10 mouse cellular contexts compared by ENCODE assay signal in genomic region chr3:56079015-56079612, GRCm38 (mm10).
DNase-seq lines count a peak whose midpoint lies in the region; ATAC-seq lines count a peak whose summit lies in the region.
"Had no signal": no experiment of that assay in that cellular context is flagged by ENCODE, and none has a peak within 500 bp of the region (broad histone marks: within the 10 kb centered on the region; RNA-seq: fewer than 3 reads in every experiment).

No protein-coding gene starts in this region.

- 89% methylated on average over 1 of the region's 1 CpGs for WGBS in forebrain, embryonic 13.5 days
- 86% methylated on average over 1 of the region's 1 CpGs for WGBS in forebrain, embryonic 10.5 days

- ATAC-seq in forebrain, embryonic 13.5 days: peak; percentile 68

- H3K4me3 ChIP-seq in forebrain, embryonic 13.5 days: no peak overlapping the region
- no peak overlapping the region for H3K4me3 ChIP-seq in forebrain, embryonic 10.5 days
- H3K4me3 ChIP-seq: liver, embryonic 15.5 days had no signal

- DNase-seq in forebrain, embryonic 10.5 days (ENCODE audit: extremely low spot score, low spot score): no peak
- peak; percentile 44 for DNase-seq in layer of hippocampus, adult 9-10 months (ENCODE audit: low spot score)
- no peak for DNase-seq in layer of hippocampus, postnatal 10 days (ENCODE audit: low spot score in 2 of 2)
- DNase-seq in NIH3T3 (ENCODE audit: low read depth): peak; percentile 56
- DNase-seq in fibroblast of lung, adult 2 months (ENCODE audit: low read depth): peak; percentile 9
- DNase-seq in thymus, postnatal 25 days: no peak
- DNase-seq in frontal cortex, postnatal 25 days (ENCODE audit: low spot score in 2 of 2): no peak
- DNase-seq: gastrocnemius, postnatal 25 days had no signal

- H3K9ac ChIP-seq in forebrain, embryonic 13.5 days: no peak overlapping the region
- H3K9ac ChIP-seq: liver, embryonic 15.5 days had no signal

- 0 out of 2 replicates have a peak, but pooled peaks cover 14% of the 10 kb centered on the region for H3K36me3 ChIP-seq in forebrain, embryonic 13.5 days (ENCODE audit: poor library complexity, severe bottlenecking)
- peaks cover 3% of the 10 kb centered on the region; the same call in 1 of the 2 replicates for H3K36me3 ChIP-seq in forebrain, embryonic 10.5 days (replicated peaks)
- H3K36me3 ChIP-seq: liver, embryonic 15.5 days had no signal

- no peaks in the 10 kb centered on the region for H3K9me3 ChIP-seq in forebrain, embryonic 13.5 days (replicated peaks)
- H3K9me3 ChIP-seq in forebrain, embryonic 10.5 days: no peaks in the 10 kb centered on the region
- H3K9me3 ChIP-seq: liver, embryonic 15.5 days had no signal

- H3K4me1 ChIP-seq in forebrain, embryonic 13.5 days: no peaks in the 10 kb centered on the region
- H3K4me1 ChIP-seq in forebrain, embryonic 10.5 days: no peaks in the 10 kb centered on the region
- H3K4me1 ChIP-seq: liver, embryonic 15.5 days had no signal

- no peak overlapping the region for H3K27ac ChIP-seq in forebrain, embryonic 13.5 days
- no peak overlapping the region for H3K27ac ChIP-seq in forebrain, embryonic 10.5 days
- H3K27ac ChIP-seq: liver, embryonic 15.5 days had no signal

- no peak overlapping the region for H3K4me2 ChIP-seq in forebrain, embryonic 13.5 days
- H3K4me2 ChIP-seq: liver, embryonic 15.5 days had no signal

- H3K27me3 ChIP-seq in forebrain, embryonic 13.5 days: no peaks in the 10 kb centered on the region
- no peaks in the 10 kb centered on the region for H3K27me3 ChIP-seq in forebrain, embryonic 10.5 days (ENCODE audit: poor library complexity, severe bottlenecking)
- H3K27me3 ChIP-seq: liver, embryonic 15.5 days had no signal

Comparison
In these comparisons a context has a peak if more than half of its experiments do, and no peak if none do; other contexts are left out.
1. DNase-seq: peak in layer of hippocampus, adult 9-10 months (single experiment), NIH3T3 (single experiment) and fibroblast of lung, adult 2 months (single experiment); none in forebrain, embryonic 10.5 days (single experiment), layer of hippocampus, postnatal 10 days (0 of 2), thymus, postnatal 25 days (single experiment) and frontal cortex, postnatal 25 days (0 of 2).